Mouse (Mus musculus) megakaryocyte, embryonic 14.5 days (primary cell): ENCODE results near the gene Mycl. TPM values are rescaled to one million over a fixed set of nuclear protein-coding genes. Genes with fewer than 3 reads are reported as not detected.

Experiments used
- H3K27me3 ChIP-seq: replicated peaks from 2 replicates; pipeline ENCODE3; 2012; ENCODE audit warnings: inconsistent platforms
- H3K36me3 ChIP-seq: replicated peaks from 2 replicates; pipeline ENCODE3; 2012; ENCODE audit warnings: low read length, inconsistent platforms, mixed read lengths
- H3K4me1 ChIP-seq: 2 replicates; pipeline ENCODE4 v1.6.1; 2012; ENCODE audit warnings: inconsistent platforms
- H3K4me3 ChIP-seq: replicated peaks from 2 replicates; pipeline ENCODE3; 2012; ENCODE audit warnings: moderate library complexity, mild to moderate bottlenecking, inconsistent platforms
- H3K9me3 ChIP-seq: 2 replicates; pipeline ENCODE4 v1.6.1; 2012; ENCODE audit warnings: inconsistent platforms
- FLI1 ChIP-seq: IDR thresholded peaks from 2 replicates; pipeline ENCODE4 v1.6.1; 2012; ENCODE audit warnings: low read length, inconsistent platforms, mixed read lengths
- GATA1 ChIP-seq: IDR thresholded peaks from 3 replicates; pipeline ENCODE4 v1.6.1; 2012; ENCODE audit warnings: mixed read lengths, low read length, inconsistent platforms, borderline replicate concordance
- polyA plus RNA-seq: library from polyadenylated mRNA; stranded (reverse); fragments of >175 nt; gene quantifications from 2 replicates; pipeline ENCODE4 v1.2.3, GENCODE M21; 2012; ENCODE audit warnings: low replicate concordance; ENCODE audit not compliant: insufficient read depth

The Mycl gene
- polyA plus RNA-seq, 1 experiment: not detected

- Histone ChIP-seq H3K4me1 (peaks cover 39% of the 10 kb centered on the region), H3K36me3 (peaks cover 2% of the 10 kb centered on the region), H3K27me3 (peaks cover 10% of the 10 kb centered on the region), H3K4me3 (no peak overlapping the region), H3K9me3 (peaks cover 6% of the 10 kb centered on the region)
- TF ChIP-seq FLI1 (no peak), GATA1 (no peak)
Measured at GRCm38 (mm10) chr4:123013346-123013945, 18.0 kb downstream of the Mycl start.

GRCm38 (mm10) chr4:123013949-123014406 is 18.5 kb downstream of the Mycl start:
- Histone ChIP-seq H3K27me3 (peaks cover 7% of the 10 kb centered on the region), H3K36me3 (peaks cover 5% of the 10 kb centered on the region), H3K4me3 (no peak overlapping the region), H3K4me1 (peaks cover 44% of the 10 kb centered on the region), H3K9me3 (peaks cover 6% of the 10 kb centered on the region)
- TF ChIP-seq GATA1 (no peak), FLI1 (no peak)

GRCm38 (mm10) chr4:123014501-123015282 is 19.2 kb downstream of the Mycl start:
- Histone ChIP-seq H3K4me3 (no peak overlapping the region), H3K4me1 (peaks cover 48% of the 10 kb centered on the region), H3K27me3 (peaks cover 6% of the 10 kb centered on the region), H3K9me3 (peaks cover 6% of the 10 kb centered on the region), H3K36me3 (peaks cover 9% of the 10 kb centered on the region)
- no peak for TF ChIP-seq FLI1
- no peak for TF ChIP-seq GATA1

GRCm38 (mm10) chr4:123016451-123016957 is 21.1 kb downstream of the Mycl start, which contains the start of gene Trit1:
Trit1 (plus strand) TSS chr4:123016597.
- peaks cover 2% of the 10 kb centered on the region for H3K27me3 ChIP-seq
- TF ChIP-seq GATA1 (no peak), FLI1 (no peak)
- H3K9me3 ChIP-seq: no peaks in the 10 kb centered on the region
- peaks cover 49% of the 10 kb centered on the region for H3K4me1 ChIP-seq
- H3K4me3 ChIP-seq: peak within 1 kb of the TSS; percentile 98
- peaks cover 23% of the 10 kb centered on the region for H3K36me3 ChIP-seq

GRCm38 (mm10) chr4:123021591-123021990 is 26.1 kb downstream of the Mycl start:
- no peak overlapping the region for H3K4me3 ChIP-seq
- H3K4me1 ChIP-seq: peaks cover 55% of the 10 kb centered on the region
- peaks cover 41% of the 10 kb centered on the region for H3K36me3 ChIP-seq
- TF ChIP-seq GATA1 (no peak), FLI1 (no peak)
- peaks cover 6% of the 10 kb centered on the region for H3K9me3 ChIP-seq
- H3K27me3 ChIP-seq: no peaks in the 10 kb centered on the region

GRCm38 (mm10) chr4:123022896-123023295 is 27.4 kb downstream of the Mycl start:
- Histone ChIP-seq H3K4me1 (peaks cover 56% of the 10 kb centered on the region), H3K36me3 (peaks cover 51% of the 10 kb centered on the region), H3K9me3 (peaks cover 6% of the 10 kb centered on the region), H3K4me3 (no peak overlapping the region), H3K27me3 (no peaks in the 10 kb centered on the region)
- TF ChIP-seq GATA1: no peak
- TF ChIP-seq FLI1: no peak

- Histone ChIP-seq H3K9me3 (peaks cover 6% of the 10 kb centered on the region), H3K4me3 (peak overlapping the region; percentile 81), H3K4me1 (peaks cover 46% of the 10 kb centered on the region), H3K27me3 (no peaks in the 10 kb centered on the region), H3K36me3 (peaks cover 51% of the 10 kb centered on the region)
- TF ChIP-seq FLI1 (no peak), GATA1 (no peak)
Measured at GRCm38 (mm10) chr4:123025418-123025817, 30.0 kb downstream of the Mycl start.

GRCm38 (mm10) chr4:123026161-123026560 is 30.7 kb downstream of the Mycl start:
- peaks cover 6% of the 10 kb centered on the region for H3K9me3 ChIP-seq
- no peak for TF ChIP-seq FLI1
- TF ChIP-seq GATA1: no peak
- peak overlapping the region; percentile 85 for H3K4me3 ChIP-seq
- peaks cover 46% of the 10 kb centered on the region for H3K4me1 ChIP-seq
- no peaks in the 10 kb centered on the region for H3K27me3 ChIP-seq
- H3K36me3 ChIP-seq: peaks cover 50% of the 10 kb centered on the region

GRCm38 (mm10) chr4:123026597-123026996 is 31.1 kb downstream of the Mycl start:
- H3K9me3 ChIP-seq: peaks cover 6% of the 10 kb centered on the region
- no peak for TF ChIP-seq GATA1
- TF ChIP-seq FLI1: no peak
- H3K4me3 ChIP-seq: peak overlapping the region; percentile 31
- H3K4me1 ChIP-seq: peaks cover 43% of the 10 kb centered on the region
- peaks cover 51% of the 10 kb centered on the region for H3K36me3 ChIP-seq
- no peaks in the 10 kb centered on the region for H3K27me3 ChIP-seq

- Histone ChIP-seq H3K36me3 (peaks cover 70% of the 10 kb centered on the region), H3K4me1 (peaks cover 29% of the 10 kb centered on the region), H3K4me3 (no peak overlapping the region), H3K9me3 (no peaks in the 10 kb centered on the region), H3K27me3 (no peaks in the 10 kb centered on the region)
- no peak for TF ChIP-seq GATA1
- TF ChIP-seq FLI1: no peak
Measured at GRCm38 (mm10) chr4:123034841-123035240, 39.4 kb downstream of the Mycl start.
